Mouse (Mus musculus) cerebellum, adult 9-10 months (tissue): ENCODE measurements at regions not wholly inside any gene's neighbourhood (a gene's known extent, or its start where the extent isn't known, plus 50 kb on each side); places are given as distances from the start of the nearest gene placed in this dataset.

Experiments
- DNase-seq: peaks from one replicate; pipeline ENCODE4 v3.0.0; 2022

DNA sequence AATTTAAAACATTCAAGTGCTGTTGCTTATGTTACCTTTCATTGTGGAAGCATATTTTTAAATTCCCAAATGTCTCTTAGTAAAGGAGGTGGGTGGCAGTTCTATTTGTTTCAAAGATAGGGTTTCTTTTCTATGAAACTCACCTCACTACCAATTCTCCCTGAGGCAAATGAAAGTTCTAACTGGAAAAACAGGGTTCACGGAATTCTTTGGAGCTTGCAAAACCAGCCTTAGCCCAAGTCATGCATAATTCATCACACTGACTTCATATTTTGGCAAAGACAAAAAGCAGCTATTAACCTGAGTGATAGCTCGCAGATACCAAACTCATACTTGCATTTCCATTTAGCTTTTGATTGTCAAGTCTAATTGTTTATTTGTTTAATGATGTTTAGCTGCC is 73.8 kb downstream of the Dio2 start:
- no peak for DNase-seq

GRCm38 (mm10) chr12:90645452-90645851 is 92.8 kb downstream of the Dio2 start:
- no peak for DNase-seq

GRCm38 (mm10) chr12:90643891-90644290 is 94.3 kb downstream of the Dio2 start:
- no peak for DNase-seq

GRCm38 (mm10) chr12:90624856-90625255 is 113.4 kb downstream of the Dio2 start:
- peak; percentile 59 for DNase-seq

DNA sequence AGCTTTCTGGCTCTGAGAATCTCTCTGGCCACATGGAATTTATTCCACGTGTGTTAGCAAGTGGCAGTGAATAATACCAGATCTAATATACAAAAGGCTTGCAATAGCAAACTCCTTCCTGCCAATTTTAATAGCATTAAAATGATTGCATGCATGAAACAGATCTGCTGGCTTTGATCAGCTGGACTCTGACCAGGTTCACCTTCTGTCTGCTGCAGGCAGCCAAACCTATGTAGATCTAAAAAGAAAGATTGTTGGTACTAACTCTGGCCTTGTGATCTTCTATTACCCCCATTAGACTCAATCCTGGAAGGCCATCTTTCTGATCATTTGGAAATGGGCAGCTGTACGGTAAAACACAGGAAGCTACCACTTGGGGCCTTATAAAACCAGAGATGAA is 114.8 kb downstream of the Dio2 start:
- peak; percentile 86 for DNase-seq

- DNase-seq: no peak
Measured at GRCm38 (mm10) chr12:90608810-90609209, 129.4 kb downstream of the Dio2 start.

- peak; percentile 91 for DNase-seq
Measured at GRCm38 (mm10) chr12:90607894-90608293, 130.3 kb downstream of the Dio2 start.

DNA sequence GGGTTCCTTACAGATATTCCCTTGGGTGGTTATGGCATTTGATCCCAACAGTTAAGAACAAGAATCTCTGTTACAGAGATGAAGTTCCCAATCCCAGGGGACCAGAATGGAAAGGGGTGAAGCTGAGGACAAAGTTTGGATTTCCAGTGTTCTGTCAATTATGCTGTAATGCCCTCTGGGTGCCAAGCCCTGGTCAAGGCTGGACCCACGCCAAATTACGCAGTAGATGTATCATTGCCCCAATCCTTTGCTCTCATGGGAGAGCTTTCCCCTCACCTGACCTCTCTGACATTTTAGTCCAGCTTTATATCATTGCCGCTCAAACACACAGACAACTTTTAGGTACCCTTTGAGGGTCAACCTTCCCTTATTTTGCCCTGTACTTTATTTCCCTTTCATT is 158.2 kb downstream of the Dio2 start:
- no peak for DNase-seq

- no peak for DNase-seq
Measured at GRCm38 (mm10) chr12:90576103-90576502, 162.1 kb downstream of the Dio2 start.

- DNase-seq: no peak
Measured at GRCm38 (mm10) chr12:90571907-90572306, 166.3 kb downstream of the Dio2 start.

GRCm38 (mm10) chr12:90571506-90571905 is 166.7 kb downstream of the Dio2 start:
- DNase-seq: peak; percentile 66

GRCm38 (mm10) chr12:90566349-90566748 is 171.9 kb downstream of the Dio2 start:
- peak; percentile 78 for DNase-seq

DNA sequence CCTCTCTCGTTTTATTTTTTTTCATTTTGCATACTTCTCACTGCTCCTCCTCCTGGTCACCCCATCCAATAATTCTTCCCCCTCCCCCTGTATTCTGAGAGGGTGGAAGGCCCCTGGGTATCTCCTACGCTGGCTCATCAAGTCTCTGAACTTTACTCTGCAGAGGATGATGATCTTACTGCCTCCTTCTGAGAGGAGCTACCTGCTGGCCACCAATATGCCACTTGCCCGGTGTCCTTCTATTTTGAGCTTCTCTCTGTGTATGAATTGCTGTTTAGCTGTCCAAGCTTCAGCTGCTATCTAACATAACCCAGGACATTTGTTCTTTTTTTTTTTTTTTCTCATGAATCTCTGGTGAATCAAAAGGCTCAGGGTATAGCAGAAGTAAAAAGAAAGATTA is 173.2 kb downstream of the Dio2 start:
- peak; percentile 90 for DNase-seq

DNA sequence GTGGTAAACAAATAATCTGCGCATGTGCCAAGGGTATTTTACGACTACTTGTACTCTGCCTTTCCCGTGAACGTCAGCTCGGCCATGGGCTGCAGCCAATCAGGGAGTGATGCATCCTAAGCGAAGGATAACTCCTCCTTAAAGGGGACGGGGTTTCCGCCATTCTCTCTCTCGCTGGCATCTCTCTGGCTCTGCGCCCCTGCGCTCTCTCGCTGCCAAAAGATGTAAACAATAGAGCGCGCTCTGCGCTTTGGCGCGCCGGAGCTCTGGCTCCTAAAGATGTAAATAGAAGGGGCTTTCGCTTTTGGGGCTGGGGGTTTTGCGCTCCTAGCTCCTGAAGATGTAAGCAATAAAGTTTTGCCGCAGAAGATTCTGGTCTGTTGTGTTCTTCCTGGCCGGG is 173.6 kb downstream of the Dio2 start:
- DNase-seq: peak; percentile 52

GRCm38 (mm10) chr12:90542361-90542760 is 195.9 kb downstream of the Dio2 start:
- no peak for DNase-seq
